In genomic region chr10:128743235-128743634, GRCm38 (mm10) we compare ENCODE assay signal across 8 mouse cellular contexts. TPM values are rescaled to one million over a fixed set of nuclear protein-coding genes. Genes with fewer than 3 reads are reported as not detected.
DNase-seq lines count a peak whose midpoint lies in the region; ATAC-seq and TF ChIP-seq lines count a peak whose summit lies in the region.

No protein-coding gene starts in this region.

- no peaks in the 10 kb centered on the region for H3K9me3 ChIP-seq in heart, embryonic 14.5 days (ENCODE audit: control insufficient read depth, low read length)
- H3K9me3 ChIP-seq in liver, embryonic 14.5 days (ENCODE audit: control insufficient read depth, low read length): no peaks in the 10 kb centered on the region

- H3K9ac ChIP-seq in heart, embryonic 14.5 days (ENCODE audit: low read length): peak overlapping the region; percentile 73
- no peak overlapping the region; the same call in 1 of the 2 replicates for H3K9ac ChIP-seq in liver, embryonic 14.5 days (replicated peaks)

- no peak for TF ChIP-seq EP300 in liver, embryonic 14.5 days (IDR thresholded peaks at IDR 0.05; ENCODE audit: low read depth)

- intact Hi-C loops in gastrocnemius, postnatal 36 days (cut with DNase I): loop anchor here (5.0 kb wide), 1 partner anchor 41 kb away; the partner anchor contains the start of gene Pmel

- no peaks in the 10 kb centered on the region for H3K27me3 ChIP-seq in thymus, adult 2 months (ENCODE audit: control insufficient read depth, insufficient read depth, low read length)
- peaks cover 6% of the 10 kb centered on the region; the same call in 1 of the 2 replicates for H3K27me3 ChIP-seq in heart, embryonic 14.5 days (ENCODE audit: control insufficient read depth, insufficient read depth, low read length)
- H3K27me3 ChIP-seq in liver, embryonic 14.5 days (ENCODE audit: control insufficient read depth, insufficient read depth, low read length): peaks cover 39% of the 10 kb centered on the region

- peak overlapping the region; percentile 90 for H3K4me2 ChIP-seq in heart, embryonic 14.5 days (ENCODE audit: low read length)
- peak overlapping the region; percentile 60 for H3K4me2 ChIP-seq in liver, embryonic 14.5 days (ENCODE audit: low read depth)

- TF ChIP-seq CTCF in thymus, adult 2 months (IDR thresholded peaks at IDR 0.05; ENCODE audit: borderline replicate concordance, control insufficient read depth, extremely low read depth, insufficient read depth, low read length, poor library complexity): no peak
- no peak for TF ChIP-seq CTCF in liver, embryonic 14.5 days (IDR thresholded peaks at IDR 0.05; ENCODE audit: low read depth)
- TF ChIP-seq CTCF in olfactory bulb, adult 2 months (IDR thresholded peaks at IDR 0.05; ENCODE audit: insufficient read depth, low read depth, low read length): no peak

- WGBS in thymus, adult 2 months: 2% methylated on average over 7 of the region's 7 CpGs
- 5% methylated on average over 7 of the region's 7 CpGs for WGBS in heart, embryonic 14.5 days
- WGBS in liver, embryonic 14.5 days (ENCODE audit: insufficient replicate concordance): 3% methylated on average over 7 of the region's 7 CpGs
- WGBS in olfactory bulb, adult 2 months: 3% methylated on average over 7 of the region's 7 CpGs

- no peak for DNase-seq in thymus, adult 2 months
- no peak for DNase-seq in thymus, adult 18-20 months
- no peak for DNase-seq in liver, embryonic 14.5 days (ENCODE audit: low read depth in 3 of 3, low spot score in 3 of 3)
- no peak for DNase-seq in gastrocnemius, postnatal 36 days
- DNase-seq in left cerebral cortex, adult 8-10 months (ENCODE audit: low spot score in 2 of 2): no peak
- no peak for DNase-seq in layer of hippocampus, postnatal 14 days (ENCODE audit: low spot score in 2 of 2)

- no peak for ATAC-seq in heart, embryonic 14.5 days (ENCODE audit: insufficient number of reproducible peaks, insufficient read depth, low FRiP score, low read depth)
- ATAC-seq in liver, embryonic 14.5 days (ENCODE audit: insufficient read depth): no peak

- TF ChIP-seq POLR2A in thymus, adult 2 months (IDR thresholded peaks at IDR 0.05; ENCODE audit: control insufficient read depth, extremely low read depth, insufficient read depth, low read length, poor library complexity): no peak
- no peak for TF ChIP-seq POLR2A in olfactory bulb, adult 2 months (IDR thresholded peaks at IDR 0.05; ENCODE audit: insufficient read depth, low read depth, low read length)

- H3K4me3 ChIP-seq in thymus, adult 2 months (ENCODE audit: control insufficient read depth, insufficient read depth, low read length): peak overlapping the region; percentile 88
- H3K4me3 ChIP-seq in heart, embryonic 14.5 days (ENCODE audit: control insufficient read depth in 1 of 2, insufficient read depth in 1 of 2, low read depth in 1 of 2, low read length in 2 of 2): peak overlapping the region; percentile 58 to 59
- H3K4me3 ChIP-seq in liver, embryonic 14.5 days (ENCODE audit: insufficient read depth in 1 of 2, low read depth in 2 of 2, low read length in 2 of 2): peak overlapping the region; percentile 42 to 71
- H3K4me3 ChIP-seq in olfactory bulb, adult 2 months (ENCODE audit: insufficient read depth, low read depth, low read length): peak overlapping the region; percentile 65

- peaks cover 6% of the 10 kb centered on the region for H3K4me1 ChIP-seq in thymus, adult 2 months (replicated peaks; ENCODE audit: control insufficient read depth, insufficient read depth, low read length)
- peaks cover 10 to 19% of the 10 kb centered on the region in 2 experiments for H3K4me1 ChIP-seq in heart, embryonic 14.5 days (ENCODE audit: control insufficient read depth in 2 of 2, insufficient read depth in 2 of 2, low read length in 2 of 2)
- peaks cover 0 to 30% of the 10 kb centered on the region in 2 experiments for H3K4me1 ChIP-seq in liver, embryonic 14.5 days (replicated peaks; ENCODE audit: control insufficient read depth in 2 of 2, insufficient read depth in 2 of 2, low read length in 1 of 2)
- H3K4me1 ChIP-seq in olfactory bulb, adult 2 months (ENCODE audit: control insufficient read depth, insufficient read depth, low read length): peaks cover 12% of the 10 kb centered on the region

- H3K36me3 ChIP-seq in thymus, adult 2 months (ENCODE audit: control insufficient read depth, insufficient read depth, low read length): peaks cover 12% of the 10 kb centered on the region
- no peaks in the 10 kb centered on the region for H3K36me3 ChIP-seq in heart, embryonic 14.5 days (ENCODE audit: control insufficient read depth, insufficient read depth, low read length)
- H3K36me3 ChIP-seq in liver, embryonic 14.5 days (replicated peaks; ENCODE audit: control insufficient read depth, insufficient read depth, low read depth): no peaks in the 10 kb centered on the region

- H3K27ac ChIP-seq in thymus, adult 2 months (ENCODE audit: control insufficient read depth, insufficient read depth, low read length): peak overlapping the region; percentile 100; the same call in 1 of the 2 replicates
- H3K27ac ChIP-seq in heart, embryonic 14.5 days (replicated peaks in 1 of 2; ENCODE audit: control insufficient read depth in 1 of 2, insufficient read depth in 1 of 2, low read depth in 2 of 2, low read length in 2 of 2): no peak overlapping the region
- no peak overlapping the region for H3K27ac ChIP-seq in liver, embryonic 14.5 days
- no peak overlapping the region for H3K27ac ChIP-seq in olfactory bulb, adult 2 months (ENCODE audit: insufficient read depth, low read depth, low read length)

RNA-seq across cellular contexts. Expression of gene Dgka, which starts 1.4 kb away (rescaled TPM):
- 326 and 374 TPM in 2 replicates for polyA plus RNA-seq in thymus, adult 2 months (2012; rRNA removed)
- 5.4 and 7.1 TPM in 2 replicates for polyA plus RNA-seq in heart, embryonic 14.5 days (2014; fragmentation: Nextera tagmentation; extraction: Ambion mirVana)
- 1.4 and 1.6 TPM in 2 replicates for polyA plus RNA-seq in liver, embryonic 14.5 days (2012; rRNA removed)
- 2.0 and 2.1 TPM in 2 replicates for polyA plus RNA-seq in liver, embryonic 14.5 days (2014; fragmentation: Nextera tagmentation; extraction: Ambion mirVana)
- 167 TPM in 1 of 2 replicates, not detected in the other for polyA plus RNA-seq in olfactory bulb, adult 2 months (2012; ENCODE audit: insufficient read depth, insufficient read length, low replicate concordance, missing spikeins)
- 1 to 10 TPM; 7.7 to 9.8 TPM for total RNA-seq in gastrocnemius, postnatal 36 days (2021)
- 10 to 100 TPM in 1 of 4 experiments, 1 to 10 TPM in 3; 9.0 to 10.5 (median 9.6) TPM for total RNA-seq in left cerebral cortex, adult 8-10 months (2022)
- total RNA-seq in layer of hippocampus, postnatal 14 days (2021): 10 to 100 TPM; 10.4 to 10.5 TPM

RNA-seq across cellular contexts. Expression of gene Pym1, which starts 4.5 kb away (rescaled TPM):
- 70.0 and 74.9 TPM in 2 replicates for polyA plus RNA-seq in thymus, adult 2 months (2012; rRNA removed)
- 16.0 and 18.3 TPM in 2 replicates for polyA plus RNA-seq in heart, embryonic 14.5 days (2014; fragmentation: Nextera tagmentation; extraction: Ambion mirVana)
- polyA plus RNA-seq in liver, embryonic 14.5 days (2012; rRNA removed): 14.2 and 19.5 TPM in 2 replicates
- 12.4 and 15.3 TPM in 2 replicates for polyA plus RNA-seq in liver, embryonic 14.5 days (2014; fragmentation: Nextera tagmentation; extraction: Ambion mirVana)
- not detected in 2 replicates for polyA plus RNA-seq in olfactory bulb, adult 2 months (2012; ENCODE audit: insufficient read depth, insufficient read length, low replicate concordance, missing spikeins)
- 10 to 100 TPM in 1 of 2 experiments, 1 to 10 TPM in 1; 8.8 to 11.7 TPM for total RNA-seq in gastrocnemius, postnatal 36 days (2021)
- total RNA-seq in left cerebral cortex, adult 8-10 months (2022): 10 to 100 TPM; 28.6 to 31.6 (median 30.2) TPM
- 10 to 100 TPM; 30.2 to 31.0 TPM for total RNA-seq in layer of hippocampus, postnatal 14 days (2021)

RNA-seq across cellular contexts. Expression of gene Cdk2, which starts 38.4 kb away (rescaled TPM):
- 87.6 and 100 TPM in 2 replicates for polyA plus RNA-seq in thymus, adult 2 months (2012; rRNA removed)
- 89.2 and 90.3 TPM in 2 replicates for polyA plus RNA-seq in heart, embryonic 14.5 days (2014; fragmentation: Nextera tagmentation; extraction: Ambion mirVana)
- polyA plus RNA-seq in liver, embryonic 14.5 days (2012; rRNA removed): 38.8 and 40.7 TPM in 2 replicates
- 51.8 and 56.6 TPM in 2 replicates for polyA plus RNA-seq in liver, embryonic 14.5 days (2014; fragmentation: Nextera tagmentation; extraction: Ambion mirVana)
- not detected in 2 replicates for polyA plus RNA-seq in olfactory bulb, adult 2 months (2012; ENCODE audit: insufficient read depth, insufficient read length, low replicate concordance, missing spikeins)
- 1 to 10 TPM; 4.6 to 5.5 TPM for total RNA-seq in gastrocnemius, postnatal 36 days (2021)
- 1 to 10 TPM; 2.5 to 5.9 (median 3.8) TPM for total RNA-seq in left cerebral cortex, adult 8-10 months (2022)
- 1 to 10 TPM; 6.1 to 9.3 TPM for total RNA-seq in layer of hippocampus, postnatal 14 days (2021)

RNA-seq across cellular contexts. Expression of gene Pmel, which starts 39.2 kb away (rescaled TPM):
- polyA plus RNA-seq in thymus, adult 2 months (2012; rRNA removed): 1.0 TPM in 2 replicates
- 3.6 and 4.7 TPM in 2 replicates for polyA plus RNA-seq in heart, embryonic 14.5 days (2014; fragmentation: Nextera tagmentation; extraction: Ambion mirVana)
- 0.27 and 0.31 TPM in 2 replicates for polyA plus RNA-seq in liver, embryonic 14.5 days (2012; rRNA removed)
- polyA plus RNA-seq in liver, embryonic 14.5 days (2014; fragmentation: Nextera tagmentation; extraction: Ambion mirVana): 0.20 and 0.50 TPM in 2 replicates
- not detected in 2 replicates for polyA plus RNA-seq in olfactory bulb, adult 2 months (2012; ENCODE audit: insufficient read depth, insufficient read length, low replicate concordance, missing spikeins)
- under 1 TPM in 1 of 2 experiments, not detected in 1; 0.22 TPM for total RNA-seq in gastrocnemius, postnatal 36 days (2021)
- total RNA-seq in left cerebral cortex, adult 8-10 months (2022): under 1 TPM; 0.40 to 0.98 (median 0.59) TPM
- total RNA-seq in layer of hippocampus, postnatal 14 days (2021): 1 to 10 TPM; 1.5 to 1.6 TPM

RNA-seq across cellular contexts. Expression of gene Rab5b, which starts 47.2 kb away (rescaled TPM):
- polyA plus RNA-seq in thymus, adult 2 months (2012; rRNA removed): 73.8 and 86.1 TPM in 2 replicates
- polyA plus RNA-seq in heart, embryonic 14.5 days (2014; fragmentation: Nextera tagmentation; extraction: Ambion mirVana): 56.7 and 58.3 TPM in 2 replicates
- polyA plus RNA-seq in liver, embryonic 14.5 days (2012; rRNA removed): 17.8 and 19.3 TPM in 2 replicates
- polyA plus RNA-seq in liver, embryonic 14.5 days (2014; fragmentation: Nextera tagmentation; extraction: Ambion mirVana): 24.5 and 26.2 TPM in 2 replicates
- polyA plus RNA-seq in olfactory bulb, adult 2 months (2012; ENCODE audit: insufficient read depth, insufficient read length, low replicate concordance, missing spikeins): not detected in 2 replicates
- total RNA-seq in gastrocnemius, postnatal 36 days (2021): 10 to 100 TPM; 80.4 to 90.1 TPM
- 100 to 1,000 TPM; 131 to 143 (median 135) TPM for total RNA-seq in left cerebral cortex, adult 8-10 months (2022)
- total RNA-seq in layer of hippocampus, postnatal 14 days (2021): 100 to 1,000 TPM; 127 to 133 TPM

Comparison
In these comparisons a context has a peak if more than half of its experiments do, and no peak if none do; other contexts are left out.
1. RNA of gene Pym1, which starts 4.5 kb away (polyA plus RNA-seq): 70.0 to 74.9 TPM in thymus, adult 2 months, 12.4 to 19.5 TPM in liver, embryonic 14.5 days and 16.0 to 18.3 TPM in heart, embryonic 14.5 days; not detected in olfactory bulb, adult 2 months; every median in the first group is over 10 times any median in the second.
2. Peak in every context shown above with its lines, with median percentiles within 50 percentile points of each other: H3K4me3 ChIP-seq.